Mouse (Mus musculus): ENCODE measurements at regions not wholly inside any gene's neighbourhood (a gene's known extent, or its start where the extent isn't known, plus 50 kb on each side); places are given as distances from the start of the nearest gene placed in this dataset.
A peak's percentile ranks its signal among the peaks of the same experiment; 100 is the strongest.
"Not testable (repeated sequence)": the region's sequence is repeated elsewhere in the genome, so short reads cannot be mapped to it uniquely, and the experiment has no call there.

GRCm38 (mm10) chr6:67725611-67726010 is 190.0 kb upstream of the Tacstd2 start:
- ATAC-seq (ENCODE audit: low FRiP score) (no peak), DNase-seq (ENCODE audit: low spot score) (no peak)
- Histone ChIP-seq H3K27ac (ENCODE audit: low read depth, low read length) (no peak overlapping the region), H3K4me2 (replicated peaks; ENCODE audit: low read depth, low read length) (no peak overlapping the region), H3K4me1 (replicated peaks; ENCODE audit: control insufficient read depth, insufficient read depth, low read length) (no peaks in the 10 kb centered on the region), H3K27me3 (ENCODE audit: control insufficient read depth, insufficient read depth, low read length) (no peaks in the 10 kb centered on the region), H3K9ac (ENCODE audit: low read depth, low read length) (no peak overlapping the region), H3K36me3 (ENCODE audit: control insufficient read depth, insufficient read depth, low read length) (no peaks in the 10 kb centered on the region), H3K4me3 (ENCODE audit: low read depth, low read length) (no peak overlapping the region), H3K9me3 (ENCODE audit: control insufficient read depth, low read length) (no peaks in the 10 kb centered on the region)
- 71% methylated on average over 1 of the region's 1 CpGs for WGBS

DNA sequence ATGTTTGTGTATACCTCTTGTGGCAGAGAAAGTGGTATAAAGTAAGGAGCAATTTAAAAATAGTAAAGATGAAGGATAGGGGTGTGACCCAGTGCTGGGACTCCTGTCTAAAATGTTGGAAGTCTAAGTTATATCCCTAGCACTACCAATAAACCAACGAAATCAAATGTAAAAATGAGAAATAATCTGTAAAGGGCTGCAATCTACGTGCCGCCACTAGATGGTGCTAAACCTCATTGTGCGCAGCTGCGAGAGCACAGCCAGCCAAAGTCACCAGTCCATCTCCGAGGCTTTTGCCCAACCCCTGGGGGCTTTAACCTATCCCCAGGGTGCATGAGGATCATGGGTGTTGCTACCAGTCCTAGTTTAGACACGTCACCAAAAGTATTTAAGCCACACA is 163.4 kb upstream of the Tacstd2 start:
- 33% methylated on average over 5 of the region's 7 CpGs for WGBS
- H3K4me1 ChIP-seq (replicated peaks; ENCODE audit: control insufficient read depth, insufficient read depth, low read length); H3K36me3 ChIP-seq (ENCODE audit: control insufficient read depth, insufficient read depth, low read length); H3K4me2 ChIP-seq (replicated peaks; ENCODE audit: low read depth, low read length); H3K9me3 ChIP-seq (ENCODE audit: control insufficient read depth, low read length); H3K4me3 ChIP-seq (ENCODE audit: low read depth, low read length); H3K27me3 ChIP-seq (ENCODE audit: control insufficient read depth, insufficient read depth, low read length); H3K27ac ChIP-seq (ENCODE audit: low read depth, low read length); ATAC-seq (ENCODE audit: low FRiP score); H3K9ac ChIP-seq (ENCODE audit: low read depth, low read length): not testable (repeated sequence)
- peak; percentile 15 for DNase-seq (ENCODE audit: low spot score)

GRCm38 (mm10) chr6:67690997-67691396 is 155.4 kb upstream of the Tacstd2 start:
- not testable (repeated sequence) for H3K4me3 ChIP-seq (ENCODE audit: low read depth, low read length)

DNA sequence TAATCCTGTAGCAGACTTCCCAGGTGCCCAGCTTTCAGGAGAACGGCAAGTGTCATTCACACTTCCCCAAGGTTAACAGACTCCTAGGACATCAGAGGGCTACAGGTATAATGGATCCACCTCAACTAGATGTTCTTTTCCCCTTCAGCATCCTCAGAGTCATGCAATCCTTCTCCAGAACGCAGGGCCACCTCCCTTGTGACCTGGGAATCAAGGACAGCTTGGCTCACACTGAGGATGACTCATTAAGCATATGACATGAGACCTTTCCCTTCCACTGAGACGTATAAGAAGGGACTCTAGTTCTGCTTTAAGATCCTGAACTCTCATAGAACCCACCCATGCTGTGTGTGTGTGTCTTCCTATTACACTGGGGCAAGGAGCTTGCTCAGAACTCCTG is 147.5 kb upstream of the Tacstd2 start:
- ATAC-seq (ENCODE audit: low FRiP score); H3K4me3 ChIP-seq (ENCODE audit: low read depth, low read length); H3K4me1 ChIP-seq (replicated peaks; ENCODE audit: control insufficient read depth, insufficient read depth, low read length); H3K36me3 ChIP-seq (ENCODE audit: control insufficient read depth, insufficient read depth, low read length); DNase-seq (ENCODE audit: low spot score); H3K9me3 ChIP-seq (ENCODE audit: control insufficient read depth, low read length); H3K27me3 ChIP-seq (ENCODE audit: control insufficient read depth, insufficient read depth, low read length); H3K4me2 ChIP-seq (replicated peaks; ENCODE audit: low read depth, low read length); H3K27ac ChIP-seq (ENCODE audit: low read depth, low read length); H3K9ac ChIP-seq (ENCODE audit: low read depth, low read length): not testable (repeated sequence)
- 77% methylated on average over 3 of the region's 3 CpGs for WGBS

More at GRCm38 (mm10) chr6:67690997-67691396, 155.4 kb upstream of the Tacstd2 start:
- not testable (repeated sequence) for H3K9ac ChIP-seq (ENCODE audit: low read depth, low read length); H3K27me3 ChIP-seq (ENCODE audit: control insufficient read depth, insufficient read depth, low read length); H3K27ac ChIP-seq (ENCODE audit: low read depth, low read length); H3K4me2 ChIP-seq (replicated peaks; ENCODE audit: low read depth, low read length); H3K36me3 ChIP-seq (ENCODE audit: control insufficient read depth, insufficient read depth, low read length); DNase-seq (ENCODE audit: low spot score); H3K4me1 ChIP-seq (replicated peaks; ENCODE audit: control insufficient read depth, insufficient read depth, low read length); H3K9me3 ChIP-seq (ENCODE audit: control insufficient read depth, low read length)
- 62% methylated on average over 3 of the region's 3 CpGs for WGBS
- 0 out of 2 replicates have a peak, but pooled peaks have one; percentile 17 for ATAC-seq (ENCODE audit: low FRiP score)

DNA sequence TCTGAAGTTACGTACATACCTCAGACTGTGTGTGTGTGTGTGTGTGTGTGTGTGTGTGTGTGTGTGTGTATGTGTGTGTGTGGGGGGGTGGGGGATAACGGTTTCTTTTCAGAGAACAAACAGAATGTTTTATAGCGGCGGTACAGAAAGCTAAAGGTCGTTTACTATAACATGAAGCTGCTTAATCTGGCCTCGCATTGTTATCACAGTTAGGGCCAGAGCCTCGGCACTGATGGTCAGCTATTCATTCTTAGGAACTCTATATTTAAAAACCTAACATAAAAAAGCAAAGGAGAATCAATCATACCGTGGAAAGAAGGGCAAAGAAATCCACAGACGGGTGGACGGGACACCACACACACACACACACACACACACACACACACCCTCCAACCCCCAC is 146.0 kb upstream of the Tacstd2 start:
- H3K4me2 ChIP-seq (replicated peaks; ENCODE audit: low read depth, low read length); H3K4me3 ChIP-seq (ENCODE audit: low read depth, low read length); H3K4me1 ChIP-seq (replicated peaks; ENCODE audit: control insufficient read depth, insufficient read depth, low read length); H3K9me3 ChIP-seq (ENCODE audit: control insufficient read depth, low read length); DNase-seq (ENCODE audit: low spot score); H3K27ac ChIP-seq (ENCODE audit: low read depth, low read length); H3K9ac ChIP-seq (ENCODE audit: low read depth, low read length); ATAC-seq (ENCODE audit: low FRiP score); H3K27me3 ChIP-seq (ENCODE audit: control insufficient read depth, insufficient read depth, low read length); H3K36me3 ChIP-seq (ENCODE audit: control insufficient read depth, insufficient read depth, low read length): not testable (repeated sequence)
- WGBS, result 66% methylated on average over 10 of the region's 10 CpGs

DNA sequence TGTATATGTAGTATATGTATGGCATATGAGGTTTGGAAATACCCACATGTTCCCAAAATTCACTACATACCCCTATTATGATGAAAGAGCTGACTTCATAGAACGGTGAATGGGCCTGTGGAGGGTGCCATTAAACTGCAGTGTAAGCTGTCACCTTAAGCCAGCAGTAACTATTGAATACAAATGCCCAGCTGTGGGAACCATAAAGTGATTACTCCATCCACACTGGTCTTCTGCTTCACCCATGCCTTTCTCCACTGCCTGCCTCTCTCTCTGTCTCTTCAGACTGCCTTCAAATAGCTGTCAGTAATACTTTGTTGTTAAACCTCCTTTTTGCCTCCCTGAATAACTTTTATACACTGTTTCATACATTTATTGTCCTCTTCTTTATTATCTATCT is 143.5 kb upstream of the Tacstd2 start:
- not testable (repeated sequence) for DNase-seq (ENCODE audit: low spot score); H3K4me2 ChIP-seq (replicated peaks; ENCODE audit: low read depth, low read length); H3K36me3 ChIP-seq (ENCODE audit: control insufficient read depth, insufficient read depth, low read length); H3K4me3 ChIP-seq (ENCODE audit: low read depth, low read length); H3K9ac ChIP-seq (ENCODE audit: low read depth, low read length); H3K27ac ChIP-seq (ENCODE audit: low read depth, low read length); H3K27me3 ChIP-seq (ENCODE audit: control insufficient read depth, insufficient read depth, low read length); H3K9me3 ChIP-seq (ENCODE audit: control insufficient read depth, low read length); H3K4me1 ChIP-seq (replicated peaks; ENCODE audit: control insufficient read depth, insufficient read depth, low read length)
- WGBS, result 57% methylated on average over 1 of the region's 1 CpGs
- ATAC-seq (ENCODE audit: low FRiP score), result 0 out of 2 replicates have a peak, but pooled peaks have one; percentile 8

DNA sequence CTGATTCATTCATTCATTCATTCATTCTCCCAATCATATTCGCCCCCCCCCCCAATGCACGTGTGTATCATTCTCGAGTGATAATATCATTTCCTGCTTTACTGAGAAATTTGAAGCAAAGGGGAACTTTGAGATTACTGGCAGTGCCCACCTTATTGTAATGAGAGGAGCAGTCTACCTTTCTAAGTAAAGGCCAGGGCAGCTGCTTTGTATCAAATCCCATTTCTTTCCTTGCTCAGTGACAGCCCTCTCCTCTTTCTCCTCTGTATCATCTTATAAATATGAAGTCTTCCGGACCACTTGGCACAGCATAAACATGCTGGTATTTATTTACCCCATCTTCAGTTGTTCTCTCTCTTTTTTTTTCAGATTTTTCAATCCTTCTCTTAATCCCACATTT is 139.1 kb upstream of the Tacstd2 start:
- H3K36me3 ChIP-seq (ENCODE audit: control insufficient read depth, insufficient read depth, low read length); ATAC-seq (ENCODE audit: low FRiP score); H3K4me1 ChIP-seq (replicated peaks; ENCODE audit: control insufficient read depth, insufficient read depth, low read length); DNase-seq (ENCODE audit: low spot score); H3K9ac ChIP-seq (ENCODE audit: low read depth, low read length); H3K4me2 ChIP-seq (replicated peaks; ENCODE audit: low read depth, low read length); H3K4me3 ChIP-seq (ENCODE audit: low read depth, low read length); H3K9me3 ChIP-seq (ENCODE audit: control insufficient read depth, low read length); H3K27me3 ChIP-seq (ENCODE audit: control insufficient read depth, insufficient read depth, low read length); H3K27ac ChIP-seq (ENCODE audit: low read depth, low read length): not testable (repeated sequence)
- 81% methylated on average over 4 of the region's 4 CpGs for WGBS

- not testable (repeated sequence) for H3K4me1 ChIP-seq (replicated peaks; ENCODE audit: control insufficient read depth, insufficient read depth, low read length); H3K27ac ChIP-seq (ENCODE audit: low read depth, low read length); H3K27me3 ChIP-seq (ENCODE audit: control insufficient read depth, insufficient read depth, low read length); H3K9ac ChIP-seq (ENCODE audit: low read depth, low read length); H3K9me3 ChIP-seq (ENCODE audit: control insufficient read depth, low read length); H3K4me2 ChIP-seq (replicated peaks; ENCODE audit: low read depth, low read length); DNase-seq (ENCODE audit: low spot score); H3K4me3 ChIP-seq (ENCODE audit: low read depth, low read length); H3K36me3 ChIP-seq (ENCODE audit: control insufficient read depth, insufficient read depth, low read length)
- ATAC-seq (ENCODE audit: low FRiP score), result peak; percentile 63; the same call in 1 of the 2 replicates
- 77% methylated on average over 2 of the region's 2 CpGs for WGBS
Measured at GRCm38 (mm10) chr6:67673316-67673715, 137.7 kb upstream of the Tacstd2 start.

DNA sequence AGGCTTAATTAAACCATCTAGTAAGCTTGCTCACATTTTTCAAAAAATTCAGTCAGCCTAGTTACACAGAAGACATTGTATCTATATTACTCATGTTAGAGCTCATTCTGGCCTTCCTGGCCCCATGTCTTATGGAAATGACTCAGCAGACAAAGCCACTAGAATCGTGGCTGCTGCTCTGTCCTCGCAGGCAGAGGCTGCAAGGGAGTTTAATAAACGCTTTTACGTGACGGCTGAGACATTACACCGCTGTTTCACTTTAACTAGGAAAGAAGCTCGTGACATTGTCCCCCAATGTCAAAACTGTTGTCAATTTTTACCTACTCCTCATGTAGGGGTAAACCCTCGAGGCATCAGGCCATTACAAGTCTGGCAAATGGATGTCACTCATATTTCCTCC is 132.5 kb upstream of the Tacstd2 start:
- not testable (repeated sequence) for H3K4me2 ChIP-seq (replicated peaks; ENCODE audit: low read depth, low read length); H3K9me3 ChIP-seq (ENCODE audit: control insufficient read depth, low read length); H3K4me1 ChIP-seq (replicated peaks; ENCODE audit: control insufficient read depth, insufficient read depth, low read length); H3K4me3 ChIP-seq (ENCODE audit: low read depth, low read length); H3K27ac ChIP-seq (ENCODE audit: low read depth, low read length); H3K27me3 ChIP-seq (ENCODE audit: control insufficient read depth, insufficient read depth, low read length); DNase-seq (ENCODE audit: low spot score); H3K9ac ChIP-seq (ENCODE audit: low read depth, low read length); H3K36me3 ChIP-seq (ENCODE audit: control insufficient read depth, insufficient read depth, low read length); ATAC-seq (ENCODE audit: low FRiP score)
- WGBS, result 80% methylated on average over 8 of the region's 8 CpGs

Data from hindbrain, embryonic 11.5 days (tissue).